Mouse (Mus musculus) myocyte (in vitro differentiated cells): ENCODE data around the gene Sox5. TPM values are rescaled to one million over a fixed set of nuclear protein-coding genes. Genes with fewer than 3 reads are reported as not detected.

Experiments used
- H3K27me3 ChIP-seq: one replicate; pipeline ENCODE4 v1.6.1; 2011; ENCODE audit not compliant: control insufficient read depth, insufficient read depth, insufficient read length
- H3K36me3 ChIP-seq: one replicate; pipeline ENCODE4 v1.6.1; 2011; ENCODE audit not compliant: control insufficient read depth, insufficient read depth
- H3K4me2 ChIP-seq: one replicate; pipeline ENCODE4 v1.6.1; 2011; ENCODE audit warnings: low read depth, control low read depth
- H3K4me3 ChIP-seq: one replicate; pipeline ENCODE4 v1.5.1; 2011; ENCODE audit warnings: mild to moderate bottlenecking, control low read depth, moderate library complexity
- H3K79me2 ChIP-seq: one replicate; pipeline ENCODE4 v1.6.1; 2011; ENCODE audit not compliant: control insufficient read depth, insufficient read depth
- H3ac ChIP-seq: one replicate; pipeline ENCODE4 v1.6.1; 2011; ENCODE audit not compliant: control insufficient read depth, insufficient read length
- CEBPB ChIP-seq: IDR thresholded peaks from 2 replicates; pipeline ENCODE4 v1.6.1; 2011; ENCODE audit warnings: mild to moderate bottlenecking, moderate library complexity; ENCODE audit not compliant: poor library complexity, insufficient read depth, severe bottlenecking
- E2F4 ChIP-seq: IDR thresholded peaks from one replicate; pipeline ENCODE4 v1.6.1; 2011; ENCODE audit warnings: mild to moderate bottlenecking, control low read depth, moderate library complexity; ENCODE audit not compliant: insufficient read depth
- MAX ChIP-seq: IDR thresholded peaks from one replicate; pipeline ENCODE4 v1.6.1; 2011; ENCODE audit warnings: low read depth, mild to moderate bottlenecking, control low read depth
- MYOD1 ChIP-seq, 3 experiments: IDR thresholded peaks; one replicate each; pipeline ENCODE4 v1.6.1; 2011; ENCODE audit warnings: control low read depth in 2 of 3, low read depth in 2 of 3, mild to moderate bottlenecking in 2 of 3, moderate library complexity in 1 of 3; ENCODE audit not compliant: insufficient read length in 2 of 3, control insufficient read depth in 1 of 3
- MYOG ChIP-seq, 3 experiments: IDR thresholded peaks; one replicate each; pipeline ENCODE4 v1.6.1; 2011; ENCODE audit warnings: control low read depth in 2 of 3, low read depth in 2 of 3, mild to moderate bottlenecking in 2 of 3; ENCODE audit not compliant: insufficient read length in 2 of 3, control insufficient read depth in 1 of 3, insufficient read depth in 1 of 3
- POLR2A ChIP-seq: IDR thresholded peaks from one replicate; pipeline ENCODE4 v1.6.1; 2011; ENCODE audit warnings: low read depth, mild to moderate bottlenecking, control low read depth, moderate library complexity; ENCODE audit not compliant: insufficient read length
- POLR2AphosphoS2 ChIP-seq: IDR thresholded peaks from one replicate; pipeline ENCODE4 v1.6.1; 2011; ENCODE audit warnings: low read depth, control low read depth; ENCODE audit not compliant: insufficient read length
- REST ChIP-seq: IDR thresholded peaks from one replicate; pipeline ENCODE4 v1.6.1; 2011; ENCODE audit warnings: mild to moderate bottlenecking, control low read depth, moderate library complexity; ENCODE audit not compliant: insufficient read depth, insufficient read length
- SRF ChIP-seq: IDR thresholded peaks from one replicate; pipeline ENCODE4 v1.6.1; 2011; ENCODE audit warnings: low read depth; ENCODE audit not compliant: control insufficient read depth, insufficient read length
- TCF12 ChIP-seq: IDR thresholded peaks from one replicate; pipeline ENCODE4 v1.6.1; 2011; ENCODE audit warnings: mild to moderate bottlenecking, control low read depth; ENCODE audit not compliant: poor library complexity, insufficient read depth, severe bottlenecking
- TCF3 ChIP-seq: IDR thresholded peaks from one replicate; pipeline ENCODE4 v1.6.1; 2011; ENCODE audit warnings: low read depth, control low read depth; ENCODE audit not compliant: insufficient read length
- USF1 ChIP-seq: IDR thresholded peaks from one replicate; pipeline ENCODE4 v1.6.1; 2011; ENCODE audit warnings: low read depth, mild to moderate bottlenecking, control low read depth, moderate library complexity
- polyA plus RNA-seq: library from polyadenylated mRNA; unstranded; fragments of >200 nt; fragmentation: generic; extraction: Trizol; gene quantifications from one replicate; pipeline ENCODE4 v1.2.1, GENCODE M21; 2012; ENCODE audit warnings: missing spikeins

Gene Sox5
- polyA plus RNA-seq, 1 experiment = 0.50 TPM

GRCm38 (mm10) chr6:144584074-144584840 lies 197.5 kb downstream of the Sox5 start:
- Histone ChIP-seq H3K4me2 (no peak overlapping the region), H3K4me3 (no peak overlapping the region), H3K79me2 (no peaks in the 10 kb centered on the region), H3K36me3 (no peaks in the 10 kb centered on the region), H3ac (no peak overlapping the region), H3K27me3 (no peaks in the 10 kb centered on the region)
- TF ChIP-seq TCF12 (no peak), E2F4 (no peak), MYOD1 (IDR thresholded peaks at IDR 0.05; ENCODE audit: control insufficient read depth in 1 of 3, insufficient read length in 2 of 3, low read depth in 2 of 3) (no peak), POLR2A (no peak), CEBPB (no peak), TCF3 (no peak)

GRCm38 (mm10) chr6:144579301-144579700 lies 202.5 kb downstream of the Sox5 start:
- Histone ChIP-seq H3K4me2 (no peak overlapping the region), H3ac (no peak overlapping the region), H3K79me2 (no peaks in the 10 kb centered on the region), H3K4me3 (no peak overlapping the region), H3K27me3 (no peaks in the 10 kb centered on the region), H3K36me3 (no peaks in the 10 kb centered on the region)
- TF ChIP-seq TCF12 (no peak), CEBPB (no peak), REST (no peak), SRF (no peak), MYOG (IDR thresholded peaks at IDR 0.05; ENCODE audit: control insufficient read depth in 1 of 3, insufficient read depth in 1 of 3, insufficient read length in 2 of 3, low read depth in 2 of 3) (no peak), MAX (no peak), POLR2AphosphoS2 (no peak), E2F4 (no peak), TCF3 (no peak), POLR2A (no peak), USF1 (no peak), MYOD1 (IDR thresholded peaks at IDR 0.05; ENCODE audit: control insufficient read depth in 1 of 3, insufficient read length in 2 of 3, low read depth in 2 of 3) (no peak)

GRCm38 (mm10) chr6:144570850-144571249 lies 210.9 kb downstream of the Sox5 start:
- no peak for TF ChIP-seq MAX
- TF ChIP-seq REST = no peak
- no peak for TF ChIP-seq POLR2A
- no peak for TF ChIP-seq MYOD1 (IDR thresholded peaks at IDR 0.05; ENCODE audit: control insufficient read depth in 1 of 3, insufficient read length in 2 of 3, low read depth in 2 of 3)
- TF ChIP-seq USF1 = no peak
- no peak for TF ChIP-seq E2F4
- no peak for TF ChIP-seq TCF12
- Histone ChIP-seq H3K36me3 (no peaks in the 10 kb centered on the region), H3K79me2 (no peaks in the 10 kb centered on the region), H3K27me3 (no peaks in the 10 kb centered on the region), H3ac (no peak overlapping the region), H3K4me3 (no peak overlapping the region), H3K4me2 (no peak overlapping the region)

GRCm38 (mm10) chr6:144565827-144566226 lies 215.9 kb downstream of the Sox5 start:
- Histone ChIP-seq H3K4me3 (no peak overlapping the region), H3K4me2 (no peak overlapping the region), H3ac (no peak overlapping the region), H3K36me3 (no peaks in the 10 kb centered on the region), H3K27me3 (no peaks in the 10 kb centered on the region), H3K79me2 (no peaks in the 10 kb centered on the region)
- TF ChIP-seq CEBPB (no peak), POLR2AphosphoS2 (no peak), USF1 (no peak), MYOG (IDR thresholded peaks at IDR 0.05; ENCODE audit: control insufficient read depth in 1 of 3, insufficient read depth in 1 of 3, insufficient read length in 2 of 3, low read depth in 2 of 3) (no peak), POLR2A (no peak), MYOD1 (IDR thresholded peaks at IDR 0.05; ENCODE audit: control insufficient read depth in 1 of 3, insufficient read length in 2 of 3, low read depth in 2 of 3) (no peak), REST (no peak), MAX (no peak), TCF12 (no peak), TCF3 (no peak), E2F4 (no peak), SRF (no peak)

- no peaks in the 10 kb centered on the region for H3K79me2 ChIP-seq
- TF ChIP-seq MAX = no peak
- TF ChIP-seq TCF12 = no peak
- no peak for TF ChIP-seq MYOD1 (IDR thresholded peaks at IDR 0.05; ENCODE audit: control insufficient read depth in 1 of 3, insufficient read length in 2 of 3, low read depth in 2 of 3)
- TF ChIP-seq MYOG (IDR thresholded peaks at IDR 0.05; ENCODE audit: control insufficient read depth in 1 of 3, insufficient read depth in 1 of 3, insufficient read length in 2 of 3, low read depth in 2 of 3) = no peak
- no peak for TF ChIP-seq POLR2A
- no peak for TF ChIP-seq CEBPB
- no peak for TF ChIP-seq REST
- no peak for TF ChIP-seq USF1
- no peak for TF ChIP-seq E2F4
- TF ChIP-seq TCF3 = no peak
- H3K36me3 ChIP-seq = no peaks in the 10 kb centered on the region
- no peak overlapping the region for H3ac ChIP-seq
- no peak overlapping the region for H3K4me3 ChIP-seq
- H3K4me2 ChIP-seq = no peak overlapping the region
- H3K27me3 ChIP-seq = no peaks in the 10 kb centered on the region
Observed at GRCm38 (mm10) chr6:144561718-144562117, 220.1 kb downstream of the Sox5 start.
